Mouse (Mus musculus) midbrain, embryonic 10.5 days (tissue): ENCODE results near the gene Lysmd2. TPM values are rescaled to one million over a fixed set of nuclear protein-coding genes. Genes with fewer than 3 reads are reported as not detected.
A peak's percentile ranks its signal among the peaks of the same experiment; 100 is the strongest.
"Not testable (repeated sequence)": the region's sequence is repeated elsewhere in the genome, so short reads cannot be mapped to it uniquely, and the experiment has no call there.

ENCODE experiments used
- DNase-seq: peaks from one replicate; pipeline ENCODE4 v3.0.0-alpha.2; 2017; ENCODE audit warnings: low spot score
- H3K27ac ChIP-seq: fragments of 300-500 bp; sonication (generic); replicated peaks from 2 replicates; pipeline ENCODE4 v1.5.1; 2016; ENCODE audit warnings: mild to moderate bottlenecking
- H3K27me3 ChIP-seq: fragments of 300-500 bp; sonication (generic); 2 replicates; pipeline ENCODE4 v1.6.1; 2016; ENCODE audit warnings: low read depth, mild to moderate bottlenecking; ENCODE audit not compliant: poor library complexity, severe bottlenecking
- H3K36me3 ChIP-seq: fragments of 300-500 bp; sonication (generic); 2 replicates; pipeline ENCODE4 v1.6.1; 2016; ENCODE audit warnings: mild to moderate bottlenecking, moderate library complexity
- H3K4me1 ChIP-seq: fragments of 300-500 bp; sonication (generic); 2 replicates; pipeline ENCODE4 v1.6.1; 2016
- H3K4me3 ChIP-seq: fragments of 300-500 bp; sonication (generic); 2 replicates; pipeline ENCODE4 v1.5.1; 2016; ENCODE audit warnings: mild to moderate bottlenecking, moderate library complexity
- H3K9me3 ChIP-seq: fragments of 300-500 bp; sonication (generic); replicated peaks from 2 replicates; pipeline ENCODE4 v1.6.1; 2016; ENCODE audit warnings: mild to moderate bottlenecking
- WGBS: fragments of 180-500 bp; shearing (Covaris S2); methylation state at CpG from one replicate; pipeline ENCODE4 v1.1.7; 2016; 5-methylcytosine and 5-hydroxymethylcytosine counted together
- polyA plus RNA-seq: library from polyadenylated mRNA; unstranded; fragments of >200 nt; fragmentation: Nextera tagmentation; extraction: Ambion mirVana; gene quantifications from 2 replicates; pipeline ENCODE4 v1.2.1, GENCODE M21; 2016

Gene Lysmd2
- polyA plus RNA-seq, 1 experiment from 2014 or later = 12.1 TPM

- Histone ChIP-seq H3K27ac (no peak overlapping the region), H3K36me3 (peaks cover 10% of the 10 kb centered on the region), H3K4me1 (peaks cover 13% of the 10 kb centered on the region), H3K9me3 (0 out of 2 replicates have a peak, but pooled peaks cover 3% of the 10 kb centered on the region), H3K27me3 (peaks cover 5% of the 10 kb centered on the region; the same call in 1 of the 2 replicates), H3K4me3 (peak overlapping the region; percentile 92)
- no peak for DNase-seq
- WGBS = 69% methylated on average over 1 of the region's 1 CpGs
Measured at GRCm38 (mm10) chr9:75609505-75609904, 16.0 kb upstream of the Lysmd2 start.

- 20% methylated on average over 16 of the region's 16 CpGs for WGBS
- Histone ChIP-seq H3K9me3 (0 out of 2 replicates have a peak, but pooled peaks cover 3% of the 10 kb centered on the region), H3K4me3 (peak overlapping the region; percentile 92), H3K27ac (peak overlapping the region; percentile 89), H3K4me1 (peaks cover 13% of the 10 kb centered on the region), H3K36me3 (peaks cover 6% of the 10 kb centered on the region), H3K27me3 (peaks cover 5% of the 10 kb centered on the region; the same call in 1 of the 2 replicates)
- DNase-seq = no peak
Measured at GRCm38 (mm10) chr9:75609965-75610364, 15.6 kb upstream of the Lysmd2 start.

- under 1% methylated on average over 74 of the region's 74 CpGs for WGBS
- 0 out of 2 replicates have a peak, but pooled peaks cover 3% of the 10 kb centered on the region for H3K9me3 ChIP-seq
- H3K4me1 ChIP-seq = peaks cover 13% of the 10 kb centered on the region
- 0 out of 2 replicates have a peak, but pooled peaks cover 4% of the 10 kb centered on the region for H3K36me3 ChIP-seq
- DNase-seq = peak; percentile 85
- peak within 1 kb of the TSS; percentile 92 for H3K4me3 ChIP-seq
- H3K27ac ChIP-seq = peak within 1 kb of the TSS; percentile 89
- peaks cover 5% of the 10 kb centered on the region; the same call in 1 of the 2 replicates for H3K27me3 ChIP-seq
Measured at GRCm38 (mm10) chr9:75610571-75611493, 14.7 kb upstream of the Lysmd2 start, which contains the start of gene Tmod2. Tmod2 (minus strand) TSS chr9:75611325.

- no peaks in the 10 kb centered on the region for H3K27me3 ChIP-seq
- H3K4me3 ChIP-seq = no peak overlapping the region
- H3K27ac ChIP-seq = no peak overlapping the region
- DNase-seq = no peak
- 76% methylated on average over 3 of the region's 3 CpGs for WGBS
- H3K4me1 ChIP-seq = no peaks in the 10 kb centered on the region
- H3K9me3 ChIP-seq = 0 out of 2 replicates have a peak, but pooled peaks cover 3% of the 10 kb centered on the region
- H3K36me3 ChIP-seq = no peaks in the 10 kb centered on the region
Measured at GRCm38 (mm10) chr9:75616560-75616959, 9.0 kb upstream of the Lysmd2 start.

- peaks cover 4% of the 10 kb centered on the region for H3K27me3 ChIP-seq
- no peak overlapping the region for H3K4me3 ChIP-seq
- no peak overlapping the region for H3K27ac ChIP-seq
- H3K36me3 ChIP-seq = no peaks in the 10 kb centered on the region
- H3K9me3 ChIP-seq = no peaks in the 10 kb centered on the region
- DNase-seq = no peak
- 88% methylated on average over 6 of the region's 6 CpGs for WGBS
- H3K4me1 ChIP-seq = no peaks in the 10 kb centered on the region
Measured at GRCm38 (mm10) chr9:75618836-75619400, 6.6 kb upstream of the Lysmd2 start.

- H3K4me3 ChIP-seq, H3K36me3 ChIP-seq, H3K9me3 ChIP-seq, DNase-seq, H3K27ac ChIP-seq, H3K4me1 ChIP-seq: not testable (repeated sequence)
- whole genome bisulfite sequencing = 87% methylated on average over 2 of the region's 2 CpGs
- peaks cover 13% of the 10 kb centered on the region for H3K27me3 ChIP-seq
Measured at GRCm38 (mm10) chr9:75619761-75620160, 5.8 kb upstream of the Lysmd2 start.

GRCm38 (mm10) chr9:75621428-75621827, 4.1 kb upstream of the Lysmd2 start:
- Histone ChIP-seq H3K27ac (no peak overlapping the region), H3K36me3 (no peaks in the 10 kb centered on the region), H3K4me3 (no peak overlapping the region), H3K9me3 (no peaks in the 10 kb centered on the region), H3K27me3 (peaks cover 16% of the 10 kb centered on the region), H3K4me1 (peaks cover 12% of the 10 kb centered on the region)
- DNase-seq = no peak
- 90% methylated on average over 3 of the region's 3 CpGs for WGBS

- Histone ChIP-seq H3K4me3 (peak overlapping the region; percentile 89), H3K4me1 (peaks cover 14% of the 10 kb centered on the region), H3K27me3 (peaks cover 26% of the 10 kb centered on the region), H3K36me3 (no peaks in the 10 kb centered on the region), H3K27ac (peak overlapping the region; percentile 94), H3K9me3 (no peaks in the 10 kb centered on the region)
- WGBS = 14% methylated on average over 18 of the region's 18 CpGs
- DNase-seq = no peak
Measured at GRCm38 (mm10) chr9:75624983-75625555, 472 bp upstream of the Lysmd2 start.

- H3K27ac ChIP-seq = peak overlapping the region; percentile 94
- H3K36me3 ChIP-seq = no peaks in the 10 kb centered on the region
- peak overlapping the region; percentile 89 for H3K4me3 ChIP-seq
- peaks cover 14% of the 10 kb centered on the region for H3K4me1 ChIP-seq
- WGBS = 1% methylated on average over 14 of the region's 14 CpGs
- DNase-seq = no peak
- H3K27me3 ChIP-seq = peaks cover 26% of the 10 kb centered on the region
- H3K9me3 ChIP-seq = no peaks in the 10 kb centered on the region
Measured at GRCm38 (mm10) chr9:75626308-75626604, 715 bp downstream of the Lysmd2 start.

GRCm38 (mm10) chr9:75630823-75631454, 5.4 kb downstream of the Lysmd2 start:
- Histone ChIP-seq H3K27me3 (0 out of 2 replicates have a peak, but pooled peaks cover 10% of the 10 kb centered on the region), H3K36me3 (no peaks in the 10 kb centered on the region), H3K9me3 (no peaks in the 10 kb centered on the region), H3K27ac (no peak overlapping the region), H3K4me3 (no peak overlapping the region), H3K4me1 (peaks cover 7% of the 10 kb centered on the region)
- 85% methylated on average over 8 of the region's 8 CpGs for WGBS
- no peak for DNase-seq

- Histone ChIP-seq H3K9me3 (no peaks in the 10 kb centered on the region), H3K27me3 (0 out of 2 replicates have a peak, but pooled peaks cover 3% of the 10 kb centered on the region), H3K4me1 (no peaks in the 10 kb centered on the region), H3K36me3 (no peaks in the 10 kb centered on the region), H3K27ac (no peak overlapping the region), H3K4me3 (no peak overlapping the region)
- 63% methylated on average over 10 of the region's 10 CpGs for WGBS
- no peak for DNase-seq
Measured at GRCm38 (mm10) chr9:75632111-75632510, 6.6 kb downstream of the Lysmd2 start.

GRCm38 (mm10) chr9:75632902-75633301, 7.4 kb downstream of the Lysmd2 start:
- WGBS = 26% methylated on average over 1 of the region's 1 CpGs
- peak; percentile 44 for DNase-seq
- H3K27me3 ChIP-seq = no peaks in the 10 kb centered on the region

More at GRCm38 (mm10) chr9:75632902-75633301, 7.4 kb downstream of the Lysmd2 start:
- H3K9me3 ChIP-seq = no peaks in the 10 kb centered on the region
- H3K4me3 ChIP-seq = no peak overlapping the region
- no peaks in the 10 kb centered on the region for H3K4me1 ChIP-seq
- no peak overlapping the region for H3K27ac ChIP-seq
- no peaks in the 10 kb centered on the region for H3K36me3 ChIP-seq
